Mouse (Mus musculus) liver, embryonic 13.5 days (tissue): Measurements from ENCODE around the gene Prr22. TPM values are rescaled to one million over a fixed set of nuclear protein-coding genes. Genes with fewer than 3 reads are reported as not detected.
A peak's percentile ranks its signal among the peaks of the same experiment; 100 is the strongest.

Source experiments
- ATAC-seq: fragments of 200-750 bp; cut with Nextera tagmentation; 2 replicates; pipeline ENCODE4 v1.8.0; 2017; ENCODE audit warnings: low read depth, mild to moderate bottlenecking, moderate number of reproducible peaks, moderate library complexity
- DNase-seq: peaks from one replicate; pipeline ENCODE4 v3.0.0; 2022
- H3K27ac ChIP-seq: fragments of 300-500 bp; sonication (generic); 2 replicates; pipeline ENCODE4 v1.5.1; 2015; ENCODE audit warnings: moderate library complexity, mild to moderate bottlenecking, inconsistent platforms
- H3K27me3 ChIP-seq: fragments of 300-500 bp; sonication (generic); 2 replicates; pipeline ENCODE4 v1.6.1; 2015; ENCODE audit warnings: mild to moderate bottlenecking, inconsistent platforms
- H3K36me3 ChIP-seq: fragments of 300-500 bp; sonication (generic); 2 replicates; pipeline ENCODE4 v1.6.1; 2015; ENCODE audit warnings: mild to moderate bottlenecking, inconsistent platforms
- H3K4me1 ChIP-seq: fragments of 300-500 bp; sonication (generic); replicated peaks from 2 replicates; pipeline ENCODE4 v1.6.1; 2015; ENCODE audit warnings: inconsistent platforms
- H3K4me2 ChIP-seq: fragments of 300-500 bp; sonication (generic); 2 replicates; pipeline ENCODE4 v1.6.1; 2015; ENCODE audit warnings: inconsistent platforms, mild to moderate bottlenecking, moderate library complexity
- H3K4me3 ChIP-seq: fragments of 300-500 bp; sonication (generic); replicated peaks from 2 replicates; pipeline ENCODE4 v1.5.1; 2015; ENCODE audit warnings: mild to moderate bottlenecking, inconsistent platforms
- H3K9ac ChIP-seq: fragments of 300-500 bp; sonication (generic); 2 replicates; pipeline ENCODE4 v1.6.1; 2015; ENCODE audit warnings: mild to moderate bottlenecking, inconsistent platforms
- H3K9me3 ChIP-seq: fragments of 300-500 bp; sonication (generic); replicated peaks from 2 replicates; pipeline ENCODE4 v1.6.1; 2016; ENCODE audit warnings: inconsistent platforms
- WGBS: fragments of 180-500 bp; shearing (Covaris S2); methylation state at CpG from one replicate; pipeline ENCODE4 v1.1.7; 2015; ENCODE audit not compliant: insufficient replicate concordance; 5-methylcytosine and 5-hydroxymethylcytosine counted together
- polyA plus RNA-seq: library from polyadenylated mRNA; unstranded; fragments of >200 nt; fragmentation: Nextera tagmentation; extraction: Ambion mirVana; gene quantifications from 2 replicates; pipeline ENCODE4 v1.2.1, GENCODE M21; 2015

Prr22 gene
- 0.45 and 0.61 TPM in 2 replicates for polyA plus RNA-seq

- no peak for ATAC-seq
- WGBS = 86% methylated on average over 5 of the region's 5 CpGs
These were observed at the start of gene Prr22 for GRCm38 (mm10) chr17:56769950-56770349. TSS of gene Prr22 (plus strand) at chr17:56770250.

DNA sequence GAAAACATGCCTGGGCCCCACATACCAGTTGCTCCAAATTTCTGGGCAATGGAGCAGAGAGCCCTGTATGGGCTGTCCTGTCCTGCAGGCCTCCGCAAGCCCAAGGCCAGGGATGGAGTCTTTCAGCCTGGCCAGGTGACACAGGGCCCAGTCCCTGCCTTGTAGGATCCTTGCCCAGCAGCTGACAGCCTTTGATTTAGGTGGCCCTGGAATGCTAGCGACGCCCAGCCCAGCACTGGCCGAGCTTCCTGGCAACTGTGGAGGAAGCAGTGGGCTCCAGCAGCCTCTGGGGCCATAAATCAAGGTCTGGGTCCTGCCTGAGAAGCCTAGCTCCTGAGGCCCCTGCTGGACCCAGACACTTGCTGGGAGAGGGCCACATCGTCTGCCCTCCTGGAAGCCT lies 47.6 kb upstream of the Prr22 start:
- Histone ChIP-seq H3K27ac (no peak overlapping the region), H3K4me2 (no peak overlapping the region), H3K27me3 (peaks cover 3% of the 10 kb centered on the region; the same call in 1 of the 2 replicates), H3K36me3 (peaks cover 33% of the 10 kb centered on the region), H3K4me3 (no peak overlapping the region), H3K9ac (no peak overlapping the region), H3K9me3 (no peaks in the 10 kb centered on the region), H3K4me1 (peaks cover 29% of the 10 kb centered on the region)
- DNase-seq = no peak
- WGBS = 78% methylated on average over 5 of the region's 5 CpGs
- ATAC-seq = no peak

More at GRCm38 (mm10) chr17:56769950-56770349, at the start of gene Prr22:
- Histone ChIP-seq H3K9me3 (no peaks in the 10 kb centered on the region), H3K9ac (no peak within 1 kb of the TSS), H3K4me2 (no peak within 1 kb of the TSS), H3K36me3 (peaks cover 54% of the 10 kb centered on the region), H3K27me3 (no peaks in the 10 kb centered on the region), H3K4me1 (peaks cover 21% of the 10 kb centered on the region), H3K27ac (no peak within 1 kb of the TSS), H3K4me3 (no peak within 1 kb of the TSS)
- DNase-seq = no peak

- peaks cover 34% of the 10 kb centered on the region for H3K4me1 ChIP-seq
- H3K4me3 ChIP-seq = no peak overlapping the region
- no peak overlapping the region for H3K27ac ChIP-seq
- peaks cover 11% of the 10 kb centered on the region for H3K27me3 ChIP-seq
- DNase-seq = no peak
- no peak overlapping the region for H3K4me2 ChIP-seq
- no peaks in the 10 kb centered on the region for H3K9me3 ChIP-seq
- no peak for ATAC-seq
- peaks cover 33% of the 10 kb centered on the region for H3K36me3 ChIP-seq
- H3K9ac ChIP-seq = no peak overlapping the region
- WGBS = 83% methylated on average over 11 of the region's 11 CpGs
These were observed 46.5 kb upstream of the Prr22 start for GRCm38 (mm10) chr17:56723419-56724161.

DNA sequence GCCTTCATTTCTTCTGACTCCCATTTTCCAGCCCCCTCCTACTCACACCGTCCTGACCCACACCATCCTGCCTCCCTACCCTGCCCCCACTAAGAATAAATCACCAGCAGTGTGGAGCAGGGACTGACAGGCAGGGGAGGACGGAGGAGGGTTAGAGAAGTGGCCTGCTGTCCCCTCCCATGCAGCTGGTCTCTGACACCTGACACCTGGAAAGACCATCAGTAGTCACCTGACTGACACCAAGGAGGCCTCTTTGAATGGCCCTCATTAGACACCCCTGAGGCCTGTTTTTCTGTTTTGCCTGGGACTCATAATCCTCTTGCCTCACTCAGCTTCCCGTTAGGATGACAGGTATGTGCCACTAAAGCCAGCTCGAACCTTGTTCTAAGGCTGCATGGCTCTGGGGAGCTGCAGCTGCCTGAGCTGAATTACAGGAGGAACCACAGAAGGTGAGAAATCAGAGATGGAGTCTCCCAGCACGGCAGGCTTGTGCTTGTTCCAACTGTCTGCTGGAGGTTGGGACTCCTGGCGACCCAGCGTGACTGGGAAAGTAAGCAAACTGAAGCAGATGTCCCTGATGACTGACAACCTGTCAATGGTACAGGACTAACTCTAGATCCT lies 42.9 kb upstream of the Prr22 start:
- no peaks in the 10 kb centered on the region for H3K9me3 ChIP-seq
- no peak overlapping the region for H3K4me3 ChIP-seq
- H3K27ac ChIP-seq = no peak overlapping the region
- H3K4me1 ChIP-seq = peaks cover 22% of the 10 kb centered on the region
- DNase-seq (no peak), ATAC-seq (no peak)
- 0 out of 2 replicates have a peak overlapping the region, but pooled peaks have one; percentile 17 for H3K9ac ChIP-seq
- peak overlapping the region; percentile 34; the same call in 1 of the 2 replicates for H3K4me2 ChIP-seq
- WGBS = 16% methylated on average over 7 of the region's 7 CpGs
- H3K36me3 ChIP-seq = peaks cover 18% of the 10 kb centered on the region
- H3K27me3 ChIP-seq = peaks cover 42% of the 10 kb centered on the region

DNA sequence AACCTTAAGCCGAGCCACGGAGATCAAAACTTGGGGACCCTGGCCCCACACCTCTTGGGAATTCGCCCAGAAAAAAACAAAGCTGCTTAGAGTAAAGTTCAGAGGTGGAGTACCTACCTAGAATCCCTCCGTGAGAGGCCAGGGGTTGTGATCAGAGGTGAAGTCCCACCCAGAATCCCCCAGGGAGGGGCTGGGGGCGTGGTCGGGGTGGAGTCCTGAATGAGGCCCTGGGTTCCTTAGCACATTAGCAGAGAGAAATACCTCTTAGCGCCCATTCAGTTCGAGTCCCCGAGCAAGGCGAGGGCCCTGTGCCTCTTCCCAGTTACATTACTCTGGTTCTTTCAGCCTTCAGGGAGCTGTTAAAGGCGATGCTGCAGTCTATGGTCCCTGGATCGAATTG lies 42.4 kb upstream of the Prr22 start:
- Histone ChIP-seq H3K9ac (peak overlapping the region; percentile 23; the same call in 1 of the 2 replicates), H3K36me3 (peaks cover 13% of the 10 kb centered on the region), H3K4me3 (no peak overlapping the region), H3K4me2 (peak overlapping the region; percentile 34), H3K4me1 (peaks cover 22% of the 10 kb centered on the region), H3K27me3 (peaks cover 47% of the 10 kb centered on the region), H3K27ac (no peak overlapping the region), H3K9me3 (no peaks in the 10 kb centered on the region)
- WGBS = 11% methylated on average over 12 of the region's 12 CpGs
- peak; percentile 45; the same call in 1 of the 2 replicates for ATAC-seq
- DNase-seq = peak; percentile 64

GRCm38 (mm10) chr17:56728117-56728516 lies 41.9 kb upstream of the Prr22 start:
- Histone ChIP-seq H3K4me1 (peaks cover 22% of the 10 kb centered on the region), H3K36me3 (peaks cover 8% of the 10 kb centered on the region), H3K4me3 (no peak overlapping the region), H3K9me3 (no peaks in the 10 kb centered on the region), H3K4me2 (peak overlapping the region; percentile 34), H3K9ac (peak overlapping the region; percentile 23; the same call in 1 of the 2 replicates), H3K27me3 (peaks cover 49% of the 10 kb centered on the region), H3K27ac (no peak overlapping the region)
- ATAC-seq (peak; percentile 36; the same call in 1 of the 2 replicates), DNase-seq (no peak)
- WGBS = 24% methylated on average over 12 of the region's 12 CpGs

DNA sequence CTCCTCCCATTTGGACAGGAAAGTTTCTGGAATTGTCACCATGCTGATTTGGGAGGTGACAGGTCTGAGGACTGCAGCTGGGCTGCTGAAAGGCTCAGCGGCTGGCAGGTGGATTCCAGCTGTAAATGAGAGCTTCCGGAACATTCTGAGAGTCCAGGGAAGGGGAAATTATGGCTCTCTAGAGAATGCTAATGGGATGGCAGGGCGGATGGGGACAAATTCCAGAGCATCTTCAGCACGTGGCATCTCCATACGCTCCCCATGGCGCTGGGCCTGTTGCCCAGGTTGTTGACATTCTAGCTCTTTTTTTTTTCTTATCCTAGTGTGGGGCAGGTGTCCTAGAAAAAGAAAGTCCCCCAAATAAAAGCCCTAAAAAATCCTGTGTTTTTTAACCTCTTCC lies 40.9 kb upstream of the Prr22 start:
- 49% methylated on average over 6 of the region's 6 CpGs for WGBS
- ATAC-seq = no peak
- Histone ChIP-seq H3K4me3 (no peak overlapping the region), H3K27me3 (peaks cover 59% of the 10 kb centered on the region), H3K27ac (no peak overlapping the region), H3K36me3 (no peaks in the 10 kb centered on the region), H3K9me3 (no peaks in the 10 kb centered on the region), H3K4me2 (no peak overlapping the region), H3K4me1 (peaks cover 22% of the 10 kb centered on the region), H3K9ac (no peak overlapping the region)
- DNase-seq = no peak

DNA sequence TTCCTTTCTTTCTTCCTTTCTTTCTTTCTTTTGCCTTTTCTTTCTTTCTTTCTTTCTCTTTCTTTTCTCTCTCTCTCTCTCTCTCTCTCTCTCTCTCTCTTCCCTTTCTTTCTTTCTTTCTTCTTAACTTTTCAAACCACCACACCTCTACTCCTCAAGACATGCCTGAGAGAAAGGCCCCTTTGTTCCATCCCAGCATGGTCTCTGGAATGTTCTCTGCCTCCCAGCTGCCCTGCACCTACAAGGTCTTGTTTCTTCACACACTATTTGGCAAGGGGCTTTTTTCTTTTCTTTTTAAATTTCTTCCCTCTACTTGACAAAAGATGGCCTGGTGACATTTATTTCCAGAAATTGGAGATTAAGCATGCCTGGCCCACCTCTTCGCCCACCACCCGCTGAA lies 40.4 kb upstream of the Prr22 start:
- H3K27me3 ChIP-seq = peaks cover 64% of the 10 kb centered on the region
- H3K4me3 ChIP-seq = no peak overlapping the region
- peaks cover 22% of the 10 kb centered on the region for H3K4me1 ChIP-seq
- no peak overlapping the region for H3K9ac ChIP-seq
- no peaks in the 10 kb centered on the region for H3K9me3 ChIP-seq
- DNase-seq (no peak), ATAC-seq (no peak)
- no peak overlapping the region for H3K4me2 ChIP-seq
- no peaks in the 10 kb centered on the region for H3K36me3 ChIP-seq
- H3K27ac ChIP-seq = no peak overlapping the region
- 53% methylated on average over 2 of the region's 2 CpGs for WGBS

DNA sequence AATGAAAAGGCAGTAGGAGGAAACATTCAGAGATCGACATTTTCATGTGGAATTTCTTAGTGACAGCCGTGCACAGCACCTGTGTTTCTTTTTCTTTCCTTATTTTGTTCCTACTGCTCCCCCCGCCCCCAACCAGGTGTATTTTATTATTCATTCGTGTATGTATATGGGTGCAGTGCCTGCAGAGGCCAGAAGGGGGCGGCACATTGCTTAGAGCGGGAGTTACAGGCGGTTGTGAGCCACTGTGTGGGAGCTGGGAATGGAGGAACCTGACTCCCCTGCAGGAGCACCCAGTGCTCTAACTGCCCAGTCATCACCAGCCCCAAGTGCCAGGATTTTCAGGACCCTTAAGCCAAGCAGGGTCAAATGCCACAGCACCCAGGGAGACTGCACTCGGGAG lies 33.5 kb upstream of the Prr22 start:
- no peak overlapping the region for H3K4me2 ChIP-seq
- H3K36me3 ChIP-seq = no peaks in the 10 kb centered on the region
- no peaks in the 10 kb centered on the region for H3K9me3 ChIP-seq
- 29% methylated on average over 8 of the region's 8 CpGs for WGBS
- peaks cover 75% of the 10 kb centered on the region for H3K27me3 ChIP-seq
- ATAC-seq = no peak
- no peaks in the 10 kb centered on the region for H3K4me1 ChIP-seq
- no peak for DNase-seq
- no peak overlapping the region for H3K4me3 ChIP-seq
- H3K27ac ChIP-seq = no peak overlapping the region
- H3K9ac ChIP-seq = no peak overlapping the region

GRCm38 (mm10) chr17:56738221-56738620 lies 31.8 kb upstream of the Prr22 start:
- Histone ChIP-seq H3K36me3 (no peaks in the 10 kb centered on the region), H3K9me3 (no peaks in the 10 kb centered on the region), H3K4me3 (no peak overlapping the region), H3K9ac (no peak overlapping the region), H3K27ac (no peak overlapping the region), H3K4me2 (no peak overlapping the region), H3K27me3 (peaks cover 67% of the 10 kb centered on the region), H3K4me1 (no peaks in the 10 kb centered on the region)
- 56% methylated on average over 10 of the region's 10 CpGs for WGBS
- ATAC-seq (no peak), DNase-seq (no peak)

GRCm38 (mm10) chr17:56740118-56740787 lies 29.8 kb upstream of the Prr22 start:
- ATAC-seq = no peak
- DNase-seq = no peak
- Histone ChIP-seq H3K4me2 (no peak overlapping the region), H3K9me3 (no peaks in the 10 kb centered on the region), H3K9ac (no peak overlapping the region), H3K4me3 (no peak overlapping the region), H3K27me3 (peaks cover 60% of the 10 kb centered on the region), H3K36me3 (no peaks in the 10 kb centered on the region), H3K4me1 (no peaks in the 10 kb centered on the region), H3K27ac (no peak overlapping the region)
- 69% methylated on average over 17 of the region's 17 CpGs for whole genome bisulfite sequencing
